16 mouse cellular contexts compared by ENCODE assay signal in genomic region chr16:10700160-10700559, GRCm38 (mm10).
DNase-seq lines count a peak whose midpoint lies in the region; TF ChIP-seq lines count a peak whose summit lies in the region.
"Had no signal": no experiment of that assay in that cellular context is flagged by ENCODE, and none has a peak within 500 bp of the region (broad histone marks: within the 10 kb centered on the region; RNA-seq: fewer than 3 reads in every experiment).

No protein-coding gene starts in this region.

- WGBS in cerebellum, adult 2 months: 19% methylated on average over 2 of the region's 2 CpGs

- peak; percentile 45 to 58 for DNase-seq in cerebellum, adult 2 months
- no peak for DNase-seq in cerebellum, adult 11-12 months
- peak; percentile 21 for DNase-seq in lung, postnatal 10 days
- no peak for DNase-seq in lung, postnatal 14 days
- DNase-seq in retina, postnatal 1 day: peak; percentile 71
- no peak for DNase-seq in frontal cortex, adult 2 months (ENCODE audit: extremely low spot score in 1 of 2, low spot score in 1 of 2)
- DNase-seq in kidney, postnatal 10 days: no peak
- DNase-seq in frontal cortex, postnatal 25 days (ENCODE audit: low spot score in 2 of 2): no peak
- DNase-seq: cerebellum, postnatal 14 days; gastrocnemius, postnatal 10 days; heart, postnatal 4 days; midbrain, embryonic 14.5 days had no signal

- TF ChIP-seq POLR2A in cerebellum, adult 2 months (IDR thresholded peaks at IDR 0.05; ENCODE audit: borderline replicate concordance, insufficient read depth, low read length): no peak

- no peaks in the 10 kb centered on the region for H3K27me3 ChIP-seq in cerebellum, adult 2 months (ENCODE audit: control insufficient read depth, insufficient read depth, low read length)
- H3K27me3 ChIP-seq: embryonic facial prominence, embryonic 13.5 days; forebrain, embryonic 13.5 days; kidney, embryonic 15.5 days; neural tube, embryonic 12.5 days had no signal

- H3K4me3 ChIP-seq in cerebellum, adult 2 months (replicated peaks; ENCODE audit: insufficient read depth, low read depth, low read length): no peak overlapping the region
- H3K4me3 ChIP-seq: embryonic facial prominence, embryonic 13.5 days; forebrain, embryonic 13.5 days; kidney, embryonic 15.5 days; neural tube, embryonic 12.5 days had no signal

- TF ChIP-seq CTCF in cerebellum, adult 2 months (IDR thresholded peaks at IDR 0.05; ENCODE audit: borderline replicate concordance, insufficient read depth, low read depth, low read length): no peak

- no peak overlapping the region; the same call in 1 of the 2 replicates for H3K27ac ChIP-seq in cerebellum, adult 2 months (ENCODE audit: insufficient read depth, low read length)
- H3K27ac ChIP-seq: embryonic facial prominence, embryonic 13.5 days; forebrain, embryonic 13.5 days; kidney, embryonic 15.5 days; neural tube, embryonic 12.5 days had no signal

- H3K4me1 ChIP-seq in cerebellum, adult 2 months (ENCODE audit: control insufficient read depth, insufficient read depth, low read length): peaks cover 28% of the 10 kb centered on the region

Comparison
In these comparisons a context has a peak if more than half of its experiments do, and no peak if none do; other contexts are left out.
1. DNase-seq: peak in cerebellum, adult 2 months (2 of 2), lung, postnatal 10 days (single experiment) and retina, postnatal 1 day (single experiment); none in cerebellum, adult 11-12 months (single experiment), lung, postnatal 14 days (single experiment), frontal cortex, adult 2 months (0 of 2), kidney, postnatal 10 days (single experiment) and frontal cortex, postnatal 25 days (0 of 2).